Mouse (Mus musculus) embryo, embryonic 10 days (tissue): ENCODE measurements around the gene Nat8f5.
"Not testable (repeated sequence)": the region's sequence is repeated elsewhere in the genome, so short reads cannot be mapped to it uniquely, and the experiment has no call there.

Source experiments
- DNase-seq: peaks from one replicate; pipeline ENCODE4 v3.0.0-alpha.2; 2015; ENCODE audit warnings: low spot score

The Nat8f5 gene

GRCm38 (mm10) chr6:85820837-85821236, at the start of gene Nat8f5, which contains the start of gene Nat8f6:
TSS of gene Nat8f5 (minus strand) at chr6:85820972.
TSS of gene Nat8f6 (minus strand) at chr6:85820954.
- DNase-seq = no peak

DNA sequence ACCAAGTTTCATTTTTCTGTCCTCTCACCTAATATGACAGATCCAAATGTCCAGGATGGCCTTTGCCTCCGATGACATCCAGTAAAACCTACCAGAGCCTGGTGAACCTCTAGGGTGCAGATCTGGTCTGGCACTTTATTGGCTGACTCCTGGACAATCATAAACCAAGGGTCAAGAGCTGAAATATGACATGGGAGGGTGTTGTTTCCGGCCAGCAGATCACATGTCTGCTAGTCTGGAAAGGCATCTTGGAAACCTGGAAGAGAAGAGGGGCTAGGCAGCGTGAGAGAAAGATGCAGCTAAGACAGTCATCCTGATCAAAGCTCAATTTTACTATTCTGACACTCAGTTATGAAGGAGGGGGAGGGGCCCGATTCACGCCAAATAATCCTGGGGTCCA, 48.2 kb upstream of the Nat8f5 start, which contains the start of gene Nat8f2:
Gene Nat8f2 (minus strand): TSS at position 153 of the 400 bp plus-strand sequence.
- DNase-seq = not testable (repeated sequence)

GRCm38 (mm10) chr6:85867726-85868690, 47.2 kb upstream of the Nat8f5 start:
- DNase-seq = no peak

DNA sequence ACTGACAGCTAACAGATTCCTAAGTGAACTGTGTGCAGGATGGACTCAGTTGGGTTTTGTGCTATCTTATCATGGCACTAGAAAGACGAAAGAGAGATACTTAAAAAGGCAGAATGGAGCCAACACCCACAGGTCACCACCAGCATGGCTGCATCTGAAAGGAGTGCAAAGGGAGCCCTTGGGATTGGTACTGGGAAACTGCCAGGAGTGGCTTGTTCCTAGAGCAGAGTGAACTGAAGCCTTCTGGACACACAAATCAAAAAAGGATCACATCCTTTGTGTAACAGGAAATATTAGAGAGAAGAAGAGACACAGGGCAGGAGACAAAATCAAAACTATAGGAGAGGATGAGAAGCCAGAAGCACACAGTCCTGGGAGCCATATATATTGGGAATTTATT, 46.2 kb upstream of the Nat8f5 start:
- DNase-seq = not testable (repeated sequence)

- DNase-seq = not testable (repeated sequence)
These were observed 45.4 kb upstream of the Nat8f5 start for GRCm38 (mm10) chr6:85866166-85866565.

DNA sequence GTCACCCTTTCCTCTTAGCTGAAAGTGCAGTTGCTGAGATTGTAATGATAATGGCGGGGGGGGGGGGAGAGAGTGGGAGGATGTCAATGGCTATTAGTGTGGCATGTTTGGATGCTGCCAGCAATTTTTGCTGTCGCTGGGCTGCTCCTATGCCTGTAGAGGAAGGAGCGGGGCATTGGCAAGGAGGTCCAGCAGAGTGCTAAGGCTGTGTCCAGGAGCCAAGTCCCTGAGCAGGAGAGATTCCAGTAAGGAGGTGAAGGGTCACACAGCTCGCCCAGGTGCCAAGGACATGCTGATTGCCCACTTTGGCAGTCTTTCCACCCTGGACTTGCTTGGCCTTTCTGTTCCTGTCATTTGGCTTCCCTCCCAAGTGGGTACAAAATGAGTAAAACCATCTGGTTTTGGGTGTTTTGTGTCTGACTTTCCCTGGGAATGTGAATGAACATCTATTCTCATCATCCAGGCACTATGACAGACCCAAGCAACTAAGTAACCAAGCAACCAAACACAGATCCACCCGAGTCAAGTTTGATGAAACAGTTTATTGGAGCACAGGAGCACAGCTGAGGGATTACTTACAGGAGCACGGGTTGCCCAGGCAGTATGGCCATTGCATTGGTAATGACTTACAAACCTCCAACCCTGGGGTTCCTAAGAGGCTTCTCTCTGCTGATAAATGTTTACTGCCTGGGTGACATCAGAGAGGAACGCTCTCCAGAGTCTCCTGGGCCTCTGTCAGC, 44.3 kb upstream of the Nat8f5 start:
- DNase-seq = not testable (repeated sequence)

- no peak for DNase-seq
These were observed 43.1 kb upstream of the Nat8f5 start for GRCm38 (mm10) chr6:85863840-85864239.

DNA sequence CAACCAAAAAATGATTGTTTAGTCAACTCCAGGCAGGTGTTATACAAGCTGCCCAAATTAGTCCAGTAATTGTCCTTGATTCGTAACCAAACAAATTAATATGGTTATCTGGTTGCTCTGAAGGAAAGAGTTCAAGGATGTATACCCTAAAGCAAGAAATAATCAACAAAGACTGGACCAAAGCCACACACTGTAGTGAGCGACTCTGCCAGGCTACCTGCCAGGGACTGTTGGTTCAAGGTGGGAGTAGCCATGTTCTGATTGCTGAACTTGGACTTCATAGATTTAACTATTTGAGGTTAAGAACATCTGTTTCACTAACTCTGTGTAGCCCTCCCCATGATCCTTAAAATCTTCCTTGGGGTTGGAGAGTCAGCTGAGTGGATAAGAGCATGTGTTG, 42.4 kb upstream of the Nat8f5 start:
- no peak for DNase-seq

GRCm38 (mm10) chr6:85862565-85862964, 41.8 kb upstream of the Nat8f5 start:
- DNase-seq = no peak

- DNase-seq = no peak
These were observed 40.5 kb upstream of the Nat8f5 start for GRCm38 (mm10) chr6:85861247-85861646.

- peak; percentile 2 for DNase-seq
These were observed 35.5 kb upstream of the Nat8f5 start for GRCm38 (mm10) chr6:85856194-85856678.

GRCm38 (mm10) chr6:85853481-85853880, 32.7 kb upstream of the Nat8f5 start:
- no peak for DNase-seq

- DNase-seq = no peak
These were observed 30.4 kb upstream of the Nat8f5 start for GRCm38 (mm10) chr6:85851062-85851773.

- DNase-seq = no peak
These were observed 28.5 kb upstream of the Nat8f5 start for GRCm38 (mm10) chr6:85849240-85849639.

- DNase-seq = no peak
These were observed 27.4 kb upstream of the Nat8f5 start for GRCm38 (mm10) chr6:85848140-85848539.

GRCm38 (mm10) chr6:85846921-85847320, 26.1 kb upstream of the Nat8f5 start:
- no peak for DNase-seq

GRCm38 (mm10) chr6:85843677-85844458, 23.1 kb upstream of the Nat8f5 start:
- not testable (repeated sequence) for DNase-seq

GRCm38 (mm10) chr6:85839982-85840381, 19.2 kb upstream of the Nat8f5 start:
- DNase-seq = peak; percentile 9

DNA sequence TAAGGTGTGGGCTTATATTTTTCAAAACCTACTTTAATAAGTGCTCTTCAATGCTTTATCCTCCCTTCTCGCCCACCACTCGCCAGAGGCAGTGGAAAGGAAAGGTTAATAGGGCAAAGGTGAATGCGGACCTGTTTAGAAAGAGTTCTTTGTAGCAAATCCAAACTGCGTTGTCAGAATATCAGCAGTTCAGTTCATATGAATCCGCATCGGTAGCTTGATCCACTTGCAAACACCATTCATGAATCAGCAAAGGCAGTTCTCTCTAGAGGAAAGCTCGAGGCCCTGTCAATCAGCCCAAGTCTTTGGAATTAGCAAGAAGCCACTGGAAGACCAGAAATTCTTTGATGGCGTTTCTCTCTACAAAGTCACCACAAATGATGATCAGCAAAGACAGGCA, 17.9 kb upstream of the Nat8f5 start:
- DNase-seq = peak; percentile 4

DNA sequence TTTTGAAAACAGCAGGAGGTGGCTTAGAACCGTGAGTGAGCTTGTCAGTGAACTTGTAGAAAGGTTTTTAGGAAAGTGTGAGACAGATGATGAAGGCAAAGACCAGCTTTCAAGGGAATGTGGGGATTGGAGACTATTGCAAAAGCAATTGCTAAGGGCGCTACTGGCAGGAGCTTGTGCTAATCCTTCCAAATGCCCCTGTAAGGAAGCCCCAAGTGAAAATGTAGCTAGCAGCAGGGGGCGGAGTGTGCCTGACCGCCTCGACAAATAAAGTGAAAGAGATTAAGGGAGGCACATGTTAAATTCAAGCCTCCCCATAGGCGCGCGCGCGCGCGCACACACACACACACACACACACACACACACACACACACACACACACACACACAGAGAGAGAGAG, 16.5 kb upstream of the Nat8f5 start:
- peak; percentile 71 for DNase-seq

GRCm38 (mm10) chr6:85836827-85837226, 16.1 kb upstream of the Nat8f5 start:
- DNase-seq = peak; percentile 32
